Mouse (Mus musculus) CD4-positive helper T cell, adult 2 months (primary cell): ENCODE measurements around the gene Crybb3.
A peak's percentile ranks its signal among the peaks of the same experiment; 100 is the strongest.

Experiments
- DNase-seq: peaks from one replicate; pipeline ENCODE4 v3.0.0-alpha.2; 2012; ENCODE audit warnings: low read depth, missing footprints, low spot score

The Crybb3 gene

DNA sequence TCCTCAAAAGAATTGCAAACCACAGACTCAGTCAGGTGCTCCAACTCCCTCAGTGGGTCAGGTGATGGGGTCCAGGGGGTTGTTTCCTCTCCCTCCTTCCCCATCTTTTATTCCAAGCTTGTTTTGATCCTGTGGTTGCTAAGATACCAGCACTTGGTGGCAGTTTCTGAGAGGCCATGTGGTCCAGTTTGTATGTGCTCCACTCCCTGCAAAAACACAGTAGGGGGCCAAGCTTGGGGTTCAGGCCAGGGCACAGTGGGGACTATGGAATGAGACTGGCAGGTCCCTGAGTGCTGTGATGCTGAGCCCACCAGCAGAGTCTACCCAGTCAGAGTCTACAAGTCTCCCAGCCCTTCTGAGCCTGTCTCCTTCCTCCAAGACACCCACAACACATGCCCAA, 31.5 kb downstream of the Crybb3 start:
- no peak for DNase-seq

DNA sequence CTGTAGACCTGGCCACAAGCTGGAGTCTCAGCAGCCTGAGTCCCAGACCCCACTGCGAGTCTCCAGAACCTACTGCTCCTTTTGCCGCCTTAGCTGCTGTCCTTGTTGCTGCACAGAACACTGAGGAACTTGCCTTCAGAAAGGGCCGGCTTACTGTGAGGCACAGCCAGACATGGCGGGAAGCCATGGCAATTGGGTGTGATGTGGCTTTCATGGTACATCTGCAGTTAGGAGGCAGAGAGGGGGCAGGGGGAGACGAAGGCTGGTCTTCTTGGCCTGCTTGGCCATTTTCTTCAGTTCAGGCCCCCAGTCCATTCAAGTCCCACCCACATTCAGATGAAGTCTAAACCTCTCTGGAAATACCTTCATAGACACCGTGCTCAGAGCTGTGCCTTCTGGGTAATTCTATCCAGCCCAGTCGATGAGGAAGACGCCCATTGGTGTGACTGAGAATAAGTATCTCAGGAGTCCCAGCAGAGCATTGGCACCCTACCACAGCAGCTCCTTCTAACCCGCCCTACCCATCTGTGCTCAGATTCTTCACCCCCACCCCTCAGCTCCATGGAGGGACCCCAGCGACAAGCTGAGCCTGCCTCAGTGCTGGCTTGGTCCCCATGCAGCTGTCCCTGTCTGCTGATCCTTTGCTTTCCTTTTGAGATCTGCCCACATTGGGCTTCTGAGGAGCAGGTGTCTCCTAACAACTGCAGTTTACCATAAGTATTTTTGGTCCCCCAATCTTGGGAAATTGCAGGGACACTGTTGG, 35.7 kb downstream of the Crybb3 start:
- no peak for DNase-seq

DNA sequence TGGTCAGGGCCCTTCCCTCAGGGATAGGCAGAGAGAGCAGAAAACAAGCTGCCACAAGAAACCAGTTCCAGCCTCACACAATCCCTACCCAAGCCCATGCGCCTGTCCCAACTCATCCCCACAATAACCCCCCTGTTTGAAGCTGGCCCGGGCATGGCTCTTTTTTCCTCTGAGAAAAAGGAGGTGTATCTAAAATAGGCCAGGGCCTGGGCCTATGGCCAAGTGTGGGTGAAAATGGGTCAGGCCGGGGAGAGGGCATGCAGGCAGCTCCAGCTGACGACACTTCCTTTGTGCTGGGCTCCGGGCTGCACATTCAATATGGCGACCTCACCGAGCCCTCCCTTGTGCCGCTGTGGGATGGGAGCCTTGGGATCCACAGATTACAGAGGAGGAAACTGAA, 37.9 kb downstream of the Crybb3 start:
- no peak for DNase-seq

DNA sequence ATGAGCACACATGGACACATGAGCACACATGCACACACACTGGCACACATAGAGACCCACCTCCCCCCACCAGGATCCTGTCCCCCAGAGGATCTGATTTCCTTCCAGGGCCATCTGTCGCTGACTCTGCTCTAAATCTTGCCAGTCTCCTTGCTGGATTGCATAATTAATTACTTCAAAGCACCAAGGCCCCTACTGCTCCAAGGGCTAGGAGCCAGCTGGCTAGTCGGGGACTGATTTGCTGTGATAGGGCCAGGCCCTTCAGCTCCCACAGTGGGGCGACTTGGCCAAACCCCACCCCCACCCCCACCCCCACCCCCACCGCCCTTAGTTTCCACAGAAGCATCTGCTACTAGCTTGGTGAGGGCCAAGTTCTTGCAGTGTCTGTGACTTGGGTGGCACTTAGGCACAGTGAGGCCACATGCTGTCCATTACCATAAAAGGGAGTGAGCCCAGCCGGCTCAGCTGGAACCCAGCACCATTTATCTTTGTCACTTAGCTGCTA, 39.8 kb downstream of the Crybb3 start:
- no peak for DNase-seq

DNA sequence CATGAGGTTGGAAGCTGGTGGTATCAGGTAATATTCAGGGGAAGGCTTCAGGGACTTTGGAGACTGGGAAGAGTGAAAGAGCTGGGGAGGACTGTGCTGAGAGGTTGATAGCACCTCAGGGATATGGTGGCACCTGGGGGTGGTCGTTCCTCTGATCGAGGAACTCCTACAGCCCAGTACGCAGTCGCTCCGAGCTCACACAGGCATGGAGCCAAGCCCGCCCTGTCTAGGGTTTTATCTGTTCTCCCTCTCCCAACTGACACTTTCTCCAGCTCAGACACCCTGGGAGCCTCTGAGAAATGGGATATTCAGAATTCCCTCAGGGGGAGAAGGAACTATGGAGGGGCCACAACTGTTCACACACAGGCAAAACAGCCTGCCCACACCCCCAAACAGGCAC, 40.6 kb downstream of the Crybb3 start:
- no peak for DNase-seq

DNA sequence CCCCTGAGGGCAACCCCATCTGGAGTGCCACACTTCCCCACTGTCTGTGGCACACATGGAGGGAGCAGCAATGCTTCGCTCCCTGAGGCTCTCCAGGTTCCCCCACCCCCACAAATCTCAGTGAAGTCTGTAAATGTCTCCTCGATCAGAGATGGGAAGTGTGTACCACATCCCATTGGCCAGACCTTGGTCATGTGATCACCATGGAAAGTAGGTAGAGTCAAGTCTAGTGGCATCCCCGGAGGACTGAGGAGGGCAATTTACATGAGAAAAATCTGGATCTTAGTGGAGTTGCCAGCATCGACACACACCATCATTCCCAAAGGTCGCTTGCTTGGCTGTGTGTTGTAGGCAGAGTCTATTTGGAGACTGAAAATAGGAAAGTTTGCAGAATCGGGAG, 42.8 kb downstream of the Crybb3 start:
- DNase-seq, result no peak

DNA sequence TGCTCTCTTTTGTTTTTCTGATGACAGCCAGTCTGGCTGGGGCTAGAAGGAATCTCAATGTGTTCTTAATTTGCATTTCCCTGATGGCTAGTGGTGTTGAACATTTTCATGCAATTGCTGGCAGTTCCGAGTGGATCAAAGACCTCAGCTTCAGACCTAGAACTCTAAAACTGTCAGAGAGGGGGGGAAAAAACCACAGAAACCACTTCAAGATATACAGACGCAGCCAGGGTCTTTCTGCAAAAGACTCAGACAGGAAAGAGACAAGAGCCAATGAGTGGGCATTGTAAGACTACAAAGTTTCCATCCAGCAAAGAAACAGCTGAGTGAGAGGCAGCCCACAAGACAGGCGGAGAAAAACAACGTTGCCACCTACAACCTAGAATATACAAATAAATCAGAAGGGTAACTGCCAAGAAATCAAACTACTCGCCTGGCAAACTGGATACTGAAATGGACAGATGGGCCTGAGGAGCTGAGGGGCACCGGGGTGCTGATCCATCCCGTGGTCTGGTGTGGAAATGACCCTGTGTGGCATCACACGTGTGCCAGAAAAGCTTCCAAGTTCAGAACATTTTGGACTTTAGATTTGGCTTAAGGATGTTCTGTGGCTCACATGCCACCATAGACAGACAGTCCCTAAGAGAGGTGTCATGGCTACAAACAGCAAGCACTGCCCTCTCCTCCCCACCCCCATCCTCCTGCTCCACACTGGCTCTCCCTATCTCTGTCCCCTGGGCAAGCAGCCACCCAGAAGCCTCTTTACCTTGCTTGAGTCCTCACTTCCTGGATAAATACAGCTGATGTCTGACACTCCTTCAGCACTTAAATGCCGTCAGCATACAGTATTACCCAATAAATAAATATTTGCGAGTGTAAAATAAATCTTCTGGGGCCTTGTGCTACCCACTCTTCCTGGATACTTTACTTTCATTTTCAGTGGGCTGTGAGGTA, 46.0 kb downstream of the Crybb3 start:
- DNase-seq, result peak; percentile 82

DNA sequence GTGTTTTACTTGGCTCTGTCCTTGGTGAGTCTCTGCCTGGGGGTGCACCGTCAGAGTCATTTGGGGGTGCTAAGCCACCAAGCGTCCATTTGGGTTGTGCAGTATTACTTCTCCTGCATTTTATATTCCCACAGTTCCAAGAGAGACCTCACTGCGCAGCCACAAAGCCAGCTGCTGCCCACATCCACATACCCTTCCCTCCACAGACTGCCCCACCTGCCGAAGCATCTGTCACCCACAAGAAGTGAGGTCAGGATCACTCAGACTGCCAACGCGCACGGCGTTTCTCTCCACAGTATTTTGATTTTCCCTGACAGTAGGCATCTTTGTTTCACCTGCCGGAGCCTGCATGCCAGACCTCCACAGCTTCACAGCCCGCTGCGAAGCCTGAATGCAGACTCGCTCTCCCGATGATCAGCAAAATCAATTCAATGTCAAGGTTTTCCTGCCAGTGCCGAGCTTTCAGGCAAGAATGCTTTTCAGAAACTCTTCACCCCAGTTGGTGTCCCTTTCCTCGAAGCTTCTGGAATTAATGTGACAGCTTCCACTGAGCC, 50.1 kb downstream of the Crybb3 start:
- DNase-seq, result no peak

DNA sequence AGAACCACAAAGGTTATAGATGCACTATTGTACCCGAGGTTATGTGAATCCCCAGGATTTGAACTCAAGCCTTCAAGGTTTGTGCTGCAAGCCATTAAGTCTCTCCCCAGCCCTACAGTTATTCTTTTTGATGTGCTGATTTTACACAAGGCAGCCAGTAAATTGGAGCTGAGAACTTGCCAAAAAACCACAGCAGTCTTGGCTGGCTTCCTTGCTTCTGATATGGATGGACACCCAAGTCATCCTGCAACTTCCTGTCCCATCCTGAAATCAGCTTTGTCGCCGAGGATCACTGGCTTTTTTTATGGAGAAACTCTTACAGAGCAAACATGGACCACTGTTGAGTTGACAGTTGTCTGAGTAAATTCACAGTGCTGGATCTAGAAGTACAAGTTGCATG, 51.3 kb downstream of the Crybb3 start:
- no peak for DNase-seq

DNA sequence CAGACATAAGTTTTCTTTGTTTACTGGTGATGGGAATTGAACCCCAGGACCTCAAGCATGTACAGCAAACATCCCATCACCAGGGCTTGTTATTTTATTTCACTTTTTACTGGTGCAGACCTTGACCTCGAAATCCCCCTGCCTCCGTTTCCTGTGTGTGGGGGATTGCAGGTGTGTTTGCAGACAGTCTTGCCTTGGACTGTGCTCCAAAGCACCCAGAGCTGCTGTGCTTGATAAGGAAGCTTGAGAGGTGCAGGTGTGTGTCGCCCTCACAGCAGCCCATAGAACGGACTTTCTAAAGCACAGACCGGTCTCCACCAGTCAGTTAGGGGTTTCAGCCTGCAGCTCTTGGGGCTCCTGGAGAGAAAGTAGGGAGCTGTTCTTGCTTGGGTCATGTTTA, 54.7 kb downstream of the Crybb3 start:
- no peak for DNase-seq
